Mouse (Mus musculus) embryo, embryonic 11 days (tissue): Measurements from ENCODE around the gene Kcne3.

Source experiments
- DNase-seq: peaks from one replicate; pipeline ENCODE4 v3.0.0-alpha.2; 2015

Kcne3 gene

GRCm38 (mm10) chr7:100176269-100176668, at the start of gene Kcne3:
Gene Kcne3 (plus strand): TSS chr7:100176502.
- no peak for DNase-seq

- DNase-seq: no peak
Measured at GRCm38 (mm10) chr7:100126514-100126913, 49.8 kb upstream of the Kcne3 start.

- no peak for DNase-seq
Measured at GRCm38 (mm10) chr7:100128262-100129041, 47.9 kb upstream of the Kcne3 start.

GRCm38 (mm10) chr7:100130592-100130991, 45.7 kb upstream of the Kcne3 start:
- DNase-seq: no peak

- no peak for DNase-seq
Measured at GRCm38 (mm10) chr7:100132379-100132778, 43.9 kb upstream of the Kcne3 start.

- no peak for DNase-seq
Measured at GRCm38 (mm10) chr7:100137038-100137437, 39.3 kb upstream of the Kcne3 start.

GRCm38 (mm10) chr7:100138075-100138474, 38.2 kb upstream of the Kcne3 start:
- no peak for DNase-seq

- no peak for DNase-seq
Measured at GRCm38 (mm10) chr7:100140591-100140990, 35.7 kb upstream of the Kcne3 start.

- no peak for DNase-seq
Measured at GRCm38 (mm10) chr7:100148586-100148985, 27.7 kb upstream of the Kcne3 start.

- DNase-seq: no peak
Measured at GRCm38 (mm10) chr7:100150086-100150485, 26.2 kb upstream of the Kcne3 start.

- no peak for DNase-seq
Measured at GRCm38 (mm10) chr7:100150626-100151025, 25.7 kb upstream of the Kcne3 start.

GRCm38 (mm10) chr7:100157669-100158068, 18.6 kb upstream of the Kcne3 start:
- DNase-seq: no peak

GRCm38 (mm10) chr7:100159105-100159841, 17.0 kb upstream of the Kcne3 start, which contains the start of gene Lipt2:
Gene Lipt2 (plus strand): TSS chr7:100159277.
- DNase-seq: peak; percentile 96

GRCm38 (mm10) chr7:100160006-100160405, 16.3 kb upstream of the Kcne3 start:
- DNase-seq: peak; percentile 21

- no peak for DNase-seq
Measured at GRCm38 (mm10) chr7:100163506-100163905, 12.8 kb upstream of the Kcne3 start.

- no peak for DNase-seq
Measured at GRCm38 (mm10) chr7:100168654-100169053, 7.6 kb upstream of the Kcne3 start.

- DNase-seq: no peak
Measured at GRCm38 (mm10) chr7:100170756-100171155, 5.5 kb upstream of the Kcne3 start.

GRCm38 (mm10) chr7:100178016-100178890, 2.0 kb downstream of the Kcne3 start:
- peak; percentile 67 for DNase-seq

- DNase-seq: peak; percentile 48
Measured at GRCm38 (mm10) chr7:100178891-100179233, 2.6 kb downstream of the Kcne3 start.

GRCm38 (mm10) chr7:100179394-100179793, 3.1 kb downstream of the Kcne3 start:
- DNase-seq: no peak

- DNase-seq: no peak
Measured at GRCm38 (mm10) chr7:100179836-100180407, 3.6 kb downstream of the Kcne3 start.

- no peak for DNase-seq
Measured at GRCm38 (mm10) chr7:100181176-100181575, 4.9 kb downstream of the Kcne3 start.

- no peak for DNase-seq
Measured at GRCm38 (mm10) chr7:100181614-100182013, 5.3 kb downstream of the Kcne3 start.
